Mouse (Mus musculus) lung, adult 2 months (tissue): ENCODE measurements around the gene Hyal3.

ENCODE experiments used
- CTCF ChIP-seq: fragments of 200-500 bp; IDR thresholded peaks from 2 replicates; pipeline ENCODE4 v1.5.1; 2011; ENCODE audit warnings: mild to moderate bottlenecking, low read length, control low read depth; ENCODE audit not compliant: insufficient read depth
- POLR2A ChIP-seq: fragments of 200-500 bp; IDR thresholded peaks from 2 replicates; pipeline ENCODE4 v1.6.1; 2011; ENCODE audit warnings: low read depth, mild to moderate bottlenecking, control low read depth, low read length, borderline replicate concordance; ENCODE audit errors: extremely low read depth

DNA sequence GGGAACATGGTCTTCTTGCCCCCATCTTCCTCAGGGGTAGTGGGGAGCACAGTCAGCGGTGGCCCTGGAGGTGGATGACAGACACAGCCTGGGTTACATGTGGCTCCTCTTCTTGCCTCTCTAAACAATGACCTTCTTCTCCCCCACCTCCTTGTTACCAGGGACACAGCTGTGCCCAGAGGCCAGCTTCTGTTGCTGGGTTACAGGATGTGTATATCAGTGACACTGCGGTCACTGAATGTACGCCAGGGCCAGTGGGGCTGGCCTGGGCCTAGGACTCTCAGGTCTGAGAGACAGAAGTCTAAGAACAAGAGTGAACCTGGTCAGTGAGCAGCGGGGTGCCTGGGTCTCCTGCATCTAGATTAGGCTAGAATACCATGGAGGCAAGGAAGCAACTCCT is 34.4 kb downstream of the Hyal3 start:
- TF ChIP-seq POLR2A (no peak), CTCF (no peak)
